Mouse (Mus musculus) spleen, adult 2 months (tissue): Measurements from ENCODE around the gene Flnc. TPM values are rescaled to one million over a fixed set of nuclear protein-coding genes. Genes with fewer than 3 reads are reported as not detected.
A peak's percentile ranks its signal among the peaks of the same experiment; 100 is the strongest.

ENCODE experiments used
- DNase-seq, 2 experiments: peaks; one replicate each; pipeline versions ENCODE4 v3.0.0 to v3.0.0-alpha.2; 2012 to 2021; ENCODE audit warnings: low spot score in 2 of 2, low read depth in 1 of 2
- H3K27ac ChIP-seq: fragments of 200-500 bp; 2 replicates; pipeline ENCODE4 v1.5.1; 2012; ENCODE audit warnings: low read length, inconsistent platforms; ENCODE audit not compliant: insufficient read depth
- H3K27me3 ChIP-seq: fragments of 200-500 bp; 2 replicates; pipeline ENCODE4 v1.6.1; 2012; ENCODE audit warnings: mild to moderate bottlenecking, moderate library complexity, low read length, inconsistent platforms; ENCODE audit not compliant: control insufficient read depth, insufficient read depth
- H3K36me3 ChIP-seq: fragments of 200-500 bp; 2 replicates; pipeline ENCODE4 v1.6.1; 2012; ENCODE audit warnings: mild to moderate bottlenecking, low read length, inconsistent platforms; ENCODE audit not compliant: control insufficient read depth, insufficient read depth
- H3K4me1 ChIP-seq: fragments of 200-500 bp; 2 replicates; pipeline ENCODE4 v1.6.1; 2011; ENCODE audit warnings: inconsistent platforms; ENCODE audit not compliant: control insufficient read depth, insufficient read depth, insufficient read length
- H3K4me3 ChIP-seq: fragments of 200-500 bp; 2 replicates; pipeline ENCODE4 v1.5.1; 2011; ENCODE audit warnings: mild to moderate bottlenecking, inconsistent platforms; ENCODE audit not compliant: insufficient read depth, insufficient read length; ENCODE audit errors: extremely low read depth
- CTCF ChIP-seq: fragments of 200-500 bp; IDR thresholded peaks from 2 replicates; pipeline ENCODE4 v1.5.1; 2011; ENCODE audit warnings: mild to moderate bottlenecking, inconsistent platforms; ENCODE audit not compliant: insufficient read depth, insufficient read length, insufficient replicate concordance; ENCODE audit errors: extremely low read depth
- POLR2A ChIP-seq: fragments of 200-500 bp; IDR thresholded peaks from 2 replicates; pipeline ENCODE4 v1.6.1; 2011; ENCODE audit warnings: low read depth, low read length, inconsistent platforms
- WGBS: fragments of 180-500 bp; shearing (Covaris S2); methylation state at CpG from one replicate; pipeline ENCODE4 v1.1.7; 2018; 5-methylcytosine and 5-hydroxymethylcytosine counted together
- polyA plus RNA-seq: library from polyadenylated mRNA; depleted of rRNA; stranded (reverse); fragments of >200 nt; gene quantifications from 2 replicates; pipeline ENCODE4 v1.2.3, GENCODE M21; 2012

The Flnc gene
- polyA plus RNA-seq, 1 experiment = 0.32 TPM

DNA sequence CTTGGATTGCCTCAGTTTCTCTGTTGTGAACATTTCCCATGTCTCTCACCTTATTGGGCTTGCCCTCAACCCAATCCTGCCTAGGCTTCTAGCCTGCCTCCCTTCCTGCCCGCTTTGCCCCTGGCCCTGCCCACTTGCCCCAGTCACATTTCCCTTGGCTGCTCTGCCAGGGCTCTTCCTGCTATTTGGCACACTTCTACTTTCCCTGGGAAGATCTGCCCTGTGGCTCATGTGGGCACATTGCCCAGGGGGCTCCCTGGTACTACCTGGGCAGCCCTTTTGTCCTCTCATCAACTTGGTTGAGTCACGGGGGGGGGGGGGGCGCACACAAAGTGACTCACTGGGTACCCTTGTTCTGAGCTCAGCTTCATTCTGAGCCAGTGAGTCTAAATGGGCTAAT is 900 bp upstream of the Flnc start:
- 55% methylated on average over 3 of the region's 3 CpGs for WGBS
- Histone ChIP-seq H3K36me3 (no peaks in the 10 kb centered on the region), H3K27me3 (peaks cover 14% of the 10 kb centered on the region)

DNA sequence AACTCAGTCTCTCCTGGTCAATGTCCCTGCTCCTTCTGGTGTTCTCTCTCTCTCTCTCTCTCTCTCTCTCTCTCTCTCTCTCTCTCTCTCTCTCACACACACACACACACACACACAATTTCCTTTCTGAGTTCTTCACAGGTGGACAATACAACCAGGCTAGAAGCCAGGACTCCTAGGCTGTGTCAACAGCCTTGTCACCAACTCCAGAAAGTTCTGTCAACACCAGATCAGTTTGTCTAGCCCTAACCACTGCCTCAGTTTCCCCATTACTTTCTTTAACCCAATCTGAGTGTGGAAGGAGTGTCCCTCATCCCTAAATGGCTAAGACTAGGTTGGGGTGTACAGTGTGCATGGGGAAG is 399 bp upstream of the Flnc start:
- TF ChIP-seq POLR2A (no peak), CTCF (no peak)
- Histone ChIP-seq H3K36me3 (no peaks in the 10 kb centered on the region), H3K27me3 (peaks cover 14% of the 10 kb centered on the region), H3K4me1 (peaks cover 5% of the 10 kb centered on the region), H3K4me3 (no peak overlapping the region), H3K27ac (no peak overlapping the region)
- DNase-seq = no peak

More for the DNA sequence above, 900 bp upstream of the Flnc start:
- H3K4me1 ChIP-seq = peaks cover 5% of the 10 kb centered on the region
- H3K4me3 ChIP-seq = no peak overlapping the region
- no peak overlapping the region for H3K27ac ChIP-seq
- TF ChIP-seq CTCF = no peak
- no peak for TF ChIP-seq POLR2A
- DNase-seq = no peak

DNA sequence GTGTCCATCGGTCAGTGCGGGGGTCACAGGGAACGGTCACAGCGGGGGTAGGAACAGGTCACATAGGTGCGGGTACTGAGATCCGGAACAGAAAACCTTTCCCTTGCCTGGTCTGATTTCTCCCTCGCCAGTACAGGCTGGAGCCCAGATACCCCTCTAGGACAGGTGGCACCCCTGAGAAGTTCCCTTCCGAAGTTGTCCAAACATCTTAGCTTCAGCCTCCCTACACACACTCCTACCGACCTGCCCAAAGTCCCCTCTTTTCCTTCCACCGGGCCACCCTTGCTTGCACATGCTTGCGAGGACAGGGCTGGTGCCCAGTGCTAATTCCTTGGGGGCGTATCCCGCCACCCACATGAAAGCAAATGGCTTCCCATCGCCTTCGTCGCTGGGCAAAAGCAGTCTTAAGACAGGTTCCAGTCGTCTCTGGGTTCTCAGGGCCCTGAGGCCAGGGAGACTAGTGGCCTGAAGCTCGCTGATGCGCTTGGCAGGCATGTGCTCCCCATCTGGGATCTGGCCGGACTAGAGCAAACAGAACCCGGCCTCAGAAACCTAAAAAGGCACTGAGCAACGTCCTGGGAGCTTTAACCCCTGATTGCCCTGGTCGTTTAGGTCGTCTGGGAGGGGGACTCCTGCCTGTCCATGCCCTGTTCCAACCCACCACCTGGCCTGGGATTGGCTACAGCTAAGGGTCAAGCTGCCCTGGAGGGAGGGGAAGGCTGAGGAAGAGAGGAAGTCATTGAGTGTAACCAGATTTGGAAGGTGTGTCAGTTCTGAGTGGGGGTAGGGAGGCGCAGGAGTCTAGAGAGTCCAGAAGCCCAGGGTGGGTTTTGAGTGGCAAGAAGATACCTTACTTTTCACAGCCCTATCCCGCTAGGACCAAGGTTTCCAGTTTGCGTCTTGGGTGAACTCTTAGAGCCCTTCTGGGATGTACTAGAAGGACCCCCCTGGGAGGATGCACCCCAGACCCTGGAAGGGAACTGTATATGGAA is 1.0 kb downstream of the Flnc start:
- Histone ChIP-seq H3K27ac (no peak overlapping the region), H3K36me3 (no peaks in the 10 kb centered on the region), H3K27me3 (peaks cover 14% of the 10 kb centered on the region), H3K4me1 (peaks cover 5% of the 10 kb centered on the region), H3K4me3 (0 out of 2 replicates have a peak overlapping the region, but pooled peaks have one; percentile 37)
- no peak for TF ChIP-seq POLR2A
- TF ChIP-seq CTCF = no peak
- 16% methylated on average over 27 of the region's 27 CpGs for WGBS
- DNase-seq = no peak

- 22% methylated on average over 12 of the region's 13 CpGs for WGBS
- Histone ChIP-seq H3K4me3 (no peak overlapping the region), H3K4me1 (peaks cover 5% of the 10 kb centered on the region), H3K27me3 (peaks cover 14% of the 10 kb centered on the region), H3K36me3 (no peaks in the 10 kb centered on the region), H3K27ac (no peak overlapping the region)
- no peak for TF ChIP-seq POLR2A
- TF ChIP-seq CTCF = no peak
- DNase-seq = no peak
Measured at GRCm38 (mm10) chr6:29434911-29435691, 2.0 kb downstream of the Flnc start.

DNA sequence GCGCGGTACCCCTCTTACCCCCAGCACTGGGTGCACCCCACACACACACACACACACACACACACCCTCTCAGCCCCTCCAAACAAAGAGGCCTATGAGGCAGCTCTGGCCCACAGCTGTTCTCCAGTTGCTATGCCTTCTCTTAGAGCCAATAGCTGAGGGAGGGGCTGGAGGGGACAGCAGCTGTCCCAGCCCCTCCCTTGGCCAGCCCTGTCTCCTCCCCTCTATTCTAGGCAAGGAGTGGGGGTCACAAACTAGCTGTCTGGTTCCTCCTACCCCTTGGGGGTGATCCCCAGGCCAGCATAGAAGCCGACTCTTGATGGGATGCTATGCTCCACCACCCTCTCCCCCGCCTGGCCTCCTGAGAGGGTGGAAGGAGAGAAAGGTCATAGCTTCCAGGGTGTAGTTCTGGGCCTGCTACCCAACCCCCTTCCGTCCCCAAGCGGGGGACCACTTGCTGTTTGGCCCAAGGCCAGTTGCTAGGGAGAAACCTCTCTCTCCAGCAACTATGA is 2.9 kb downstream of the Flnc start:
- peaks cover 5% of the 10 kb centered on the region for H3K4me1 ChIP-seq
- H3K27me3 ChIP-seq = peaks cover 14% of the 10 kb centered on the region
- no peak overlapping the region for H3K27ac ChIP-seq
- no peak for TF ChIP-seq CTCF
- TF ChIP-seq POLR2A = no peak
- DNase-seq = no peak
- H3K4me3 ChIP-seq = no peak overlapping the region
- H3K36me3 ChIP-seq = no peaks in the 10 kb centered on the region
- WGBS = 59% methylated on average over 6 of the region's 6 CpGs

DNA sequence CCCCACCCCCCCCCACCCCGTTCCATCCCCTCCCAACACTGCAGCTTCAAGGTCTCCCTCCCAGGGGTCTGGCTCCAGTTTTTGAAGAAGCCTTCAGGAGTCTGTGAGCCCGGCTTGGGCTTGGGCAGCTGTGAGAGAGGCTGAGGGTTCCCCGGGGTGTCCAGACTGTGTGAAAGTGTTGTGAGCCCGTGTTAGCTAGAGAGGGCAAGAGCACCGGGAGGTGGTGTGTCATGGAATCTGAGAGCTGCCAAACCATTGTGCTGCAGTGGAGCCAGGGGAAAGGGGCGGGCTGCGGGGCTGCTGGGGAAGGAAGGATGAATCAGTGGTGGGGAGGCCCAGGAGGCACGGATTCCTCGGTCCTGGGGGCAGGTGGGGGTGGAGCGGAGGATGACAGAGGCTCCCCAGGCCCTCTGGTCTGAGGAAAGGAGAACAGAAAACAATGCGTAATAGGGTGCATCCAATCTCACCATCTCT is 3.4 kb downstream of the Flnc start:
- peaks cover 14% of the 10 kb centered on the region for H3K27me3 ChIP-seq
- H3K4me1 ChIP-seq = peaks cover 5% of the 10 kb centered on the region
- H3K4me3 ChIP-seq = no peak overlapping the region
- no peak for TF ChIP-seq POLR2A
- no peak for TF ChIP-seq CTCF
- 25% methylated on average over 11 of the region's 11 CpGs for WGBS
- DNase-seq = no peak
- no peaks in the 10 kb centered on the region for H3K36me3 ChIP-seq
- no peak overlapping the region for H3K27ac ChIP-seq
